Mouse (Mus musculus) thymus, postnatal 10 days (tissue): ENCODE results near the gene Grn.

Source experiments
- DNase-seq, 2 experiments: peaks; one replicate each; pipeline ENCODE4 v3.0.0; 2021; ENCODE audit warnings: low spot score in 2 of 2

Gene Grn

DNA sequence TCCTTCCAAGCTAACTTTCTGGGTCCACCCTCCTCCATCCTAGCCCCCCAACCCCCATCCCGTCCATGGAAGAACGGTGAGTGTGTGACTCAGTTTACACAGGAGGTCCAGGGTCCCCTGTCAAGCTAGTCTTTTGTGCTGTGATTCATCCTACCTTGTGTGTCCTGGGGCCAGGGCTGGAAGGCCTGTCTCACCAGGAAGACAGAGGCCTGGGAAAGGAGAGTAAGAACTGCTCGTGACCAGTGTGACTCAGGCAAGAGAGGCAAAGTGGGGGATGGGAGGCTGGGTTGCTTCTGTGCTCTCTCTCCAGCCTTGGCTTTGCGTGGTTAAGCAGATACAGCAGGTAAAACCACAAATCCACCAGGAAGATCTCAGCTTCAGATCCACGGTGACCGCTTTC lies 5.4 kb upstream of the Grn start:
- no peak for DNase-seq

DNA sequence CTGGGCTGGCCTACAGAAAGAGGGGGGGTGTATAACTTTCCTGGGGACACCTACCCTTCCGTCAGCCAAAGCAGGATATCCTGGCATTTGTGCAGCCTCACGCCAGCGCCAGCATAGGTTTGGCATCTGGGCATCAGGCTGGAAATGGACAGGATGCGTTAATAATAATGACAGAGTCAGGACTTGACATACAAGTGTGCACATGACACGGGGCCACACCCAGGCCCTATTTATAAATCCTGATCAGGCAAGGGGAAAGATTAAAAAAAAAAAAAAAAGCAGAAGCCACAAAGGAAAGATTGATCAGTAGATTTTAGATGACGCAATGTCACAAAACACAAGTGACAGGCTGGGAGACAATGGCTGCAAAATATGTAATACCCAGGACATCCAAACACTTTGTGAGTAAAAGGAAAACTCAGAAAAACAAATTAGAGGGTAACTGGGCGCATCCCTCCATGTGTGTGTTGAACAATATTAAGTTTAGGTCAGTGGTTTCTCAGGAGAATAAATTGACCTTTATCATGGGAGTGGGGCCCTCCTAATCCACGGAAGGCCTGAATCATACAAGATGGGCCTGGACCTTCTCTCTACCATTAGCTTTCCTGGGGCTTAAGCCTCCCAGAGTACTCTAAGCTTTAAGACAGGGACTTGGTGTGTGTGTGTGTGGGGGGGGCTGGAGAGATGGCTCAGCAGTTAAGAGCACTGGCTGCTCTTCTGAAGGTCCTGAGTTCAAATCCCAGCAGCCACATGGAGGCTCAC lies 4.4 kb upstream of the Grn start:
- no peak for DNase-seq

GRCm38 (mm10) chr11:102428981-102429540 lies 1.1 kb upstream of the Grn start:
- DNase-seq: no peak

DNA sequence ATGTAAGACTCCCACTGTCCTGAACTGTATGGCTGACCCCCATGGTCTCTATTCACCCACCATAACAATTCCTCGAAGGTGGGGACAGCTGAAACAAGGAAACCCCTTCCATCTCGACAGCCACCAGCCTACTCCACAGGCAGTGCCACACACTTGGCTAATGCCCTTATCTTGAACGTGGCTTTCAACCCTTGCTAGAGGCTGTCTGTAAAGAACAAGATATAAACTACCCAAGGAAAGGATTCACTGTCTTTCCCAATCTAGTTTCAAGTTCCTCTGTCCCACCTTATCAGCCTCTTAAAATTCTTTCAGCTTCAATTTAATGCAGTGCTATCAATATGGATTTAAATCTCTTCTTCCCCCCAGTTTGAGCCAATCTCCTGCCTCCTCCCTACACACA lies 564 bp upstream of the Grn start:
- no peak for DNase-seq

DNA sequence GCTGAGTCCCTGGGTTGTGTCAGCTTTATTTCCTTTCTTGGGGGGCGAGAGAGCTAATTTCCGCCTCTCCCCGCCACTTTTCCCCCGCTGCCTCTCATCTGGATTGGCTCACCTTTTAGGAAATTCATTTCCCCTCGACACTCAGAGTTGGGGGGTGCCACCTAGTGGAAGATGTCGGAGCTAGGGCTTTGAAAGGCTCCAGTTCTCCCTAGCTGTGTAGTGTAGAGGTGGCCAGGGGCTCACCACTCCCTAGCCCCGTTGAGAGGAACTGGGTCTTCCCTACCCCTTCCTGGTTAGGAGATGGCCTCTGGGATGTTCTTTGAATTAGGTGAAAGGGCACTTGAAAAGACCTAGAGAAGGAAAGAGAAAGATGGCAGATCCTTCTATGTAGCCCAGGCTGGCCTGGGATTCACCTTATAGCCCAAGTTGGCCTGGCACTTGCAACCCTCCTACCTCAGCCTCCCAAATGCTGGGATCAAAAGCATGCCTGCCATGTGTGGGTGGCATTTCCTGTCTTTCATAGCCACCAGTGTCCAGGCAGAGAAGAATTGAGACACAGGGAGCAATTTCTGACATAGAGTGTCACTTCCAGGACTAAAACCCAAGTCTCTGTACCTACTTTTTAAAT lies 1.0 kb downstream of the Grn start:
- DNase-seq: peak; percentile 58 to 82

DNA sequence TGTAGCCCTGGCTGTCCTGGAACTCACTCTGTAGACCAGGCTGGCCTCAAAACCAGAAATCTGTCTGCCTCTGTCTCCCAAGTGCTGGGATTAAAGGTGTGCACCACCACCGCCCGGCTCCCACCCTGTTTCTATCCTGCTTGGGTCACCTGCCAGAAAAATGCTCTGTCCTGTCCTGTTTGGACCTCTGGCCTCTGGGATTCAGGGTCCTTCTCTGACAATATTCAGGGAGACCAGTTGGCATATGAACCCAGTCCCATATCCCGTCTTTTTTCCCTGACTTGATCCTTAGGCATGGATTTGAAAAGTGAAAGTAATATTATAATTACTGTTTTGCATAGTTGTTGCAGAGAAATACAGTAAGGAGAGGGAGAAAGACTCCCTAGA lies 1.6 kb downstream of the Grn start:
- DNase-seq: no peak

- DNase-seq: no peak
Observed at GRCm38 (mm10) chr11:102432115-102432843, 2.2 kb downstream of the Grn start.

DNA sequence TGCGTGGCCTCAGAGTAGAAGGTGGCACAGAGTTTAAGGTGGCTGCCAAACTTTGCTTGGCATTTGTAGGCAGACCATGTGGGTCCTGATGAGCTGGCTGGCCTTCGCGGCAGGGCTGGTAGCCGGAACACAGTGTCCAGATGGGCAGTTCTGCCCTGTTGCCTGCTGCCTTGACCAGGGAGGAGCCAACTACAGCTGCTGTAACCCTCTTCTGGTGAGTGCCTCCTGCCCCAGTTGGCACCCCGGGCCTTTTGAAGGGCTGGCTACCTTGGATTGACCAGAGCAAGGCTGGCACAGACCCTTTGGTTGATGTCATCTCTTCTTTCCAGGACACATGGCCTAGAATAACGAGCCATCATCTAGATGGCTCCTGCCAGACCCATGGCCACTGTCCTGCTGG lies 2.8 kb downstream of the Grn start:
- no peak for DNase-seq

GRCm38 (mm10) chr11:102433866-102434265 lies 3.8 kb downstream of the Grn start:
- DNase-seq: no peak

DNA sequence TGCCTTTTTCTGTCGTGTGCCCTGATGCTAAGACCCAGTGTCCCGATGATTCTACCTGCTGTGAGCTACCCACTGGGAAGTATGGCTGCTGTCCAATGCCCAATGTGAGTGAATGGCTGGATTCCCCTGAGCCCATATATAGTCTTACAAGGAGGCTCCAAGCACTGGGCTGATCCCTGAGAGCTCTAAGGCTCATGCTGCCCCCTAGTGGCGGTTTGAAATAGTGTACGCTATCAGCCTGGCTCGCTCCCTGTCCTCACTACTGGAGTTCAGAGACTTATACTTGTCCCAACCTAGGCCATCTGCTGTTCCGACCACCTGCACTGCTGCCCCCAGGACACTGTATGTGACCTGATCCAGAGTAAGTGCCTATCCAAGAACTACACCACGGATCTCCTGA lies 4.3 kb downstream of the Grn start:
- peak; percentile 52 to 86 for DNase-seq

GRCm38 (mm10) chr11:102434816-102435705 lies 4.9 kb downstream of the Grn start:
- DNase-seq: no peak

DNA sequence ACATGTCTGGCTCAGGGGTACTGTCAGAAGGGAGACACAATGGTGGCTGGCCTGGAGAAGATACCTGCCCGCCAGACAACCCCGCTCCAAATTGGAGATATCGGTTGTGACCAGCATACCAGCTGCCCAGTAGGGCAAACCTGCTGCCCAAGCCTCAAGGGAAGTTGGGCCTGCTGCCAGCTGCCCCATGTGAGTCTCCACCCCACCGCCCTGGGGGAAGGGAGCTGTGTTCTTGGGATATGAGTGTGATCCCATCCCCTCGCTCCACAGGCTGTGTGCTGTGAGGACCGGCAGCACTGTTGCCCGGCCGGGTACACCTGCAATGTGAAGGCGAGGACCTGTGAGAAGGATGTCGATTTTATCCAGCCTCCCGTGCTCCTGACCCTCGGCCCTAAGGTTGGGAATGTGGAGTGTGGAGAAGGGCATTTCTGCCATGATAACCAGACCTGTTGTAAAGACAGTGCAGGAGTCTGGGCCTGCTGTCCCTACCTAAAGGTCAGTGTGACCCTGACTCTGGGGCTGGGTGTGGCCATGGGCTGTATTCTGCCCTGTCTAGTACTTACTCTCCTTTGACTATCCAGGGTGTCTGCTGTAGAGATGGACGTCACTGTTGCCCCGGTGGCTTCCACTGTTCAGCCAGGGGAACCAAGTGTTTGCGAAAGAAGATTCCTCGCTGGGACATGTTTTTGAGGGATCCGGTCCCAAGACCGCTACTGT lies 5.8 kb downstream of the Grn start:
- no peak for DNase-seq

DNA sequence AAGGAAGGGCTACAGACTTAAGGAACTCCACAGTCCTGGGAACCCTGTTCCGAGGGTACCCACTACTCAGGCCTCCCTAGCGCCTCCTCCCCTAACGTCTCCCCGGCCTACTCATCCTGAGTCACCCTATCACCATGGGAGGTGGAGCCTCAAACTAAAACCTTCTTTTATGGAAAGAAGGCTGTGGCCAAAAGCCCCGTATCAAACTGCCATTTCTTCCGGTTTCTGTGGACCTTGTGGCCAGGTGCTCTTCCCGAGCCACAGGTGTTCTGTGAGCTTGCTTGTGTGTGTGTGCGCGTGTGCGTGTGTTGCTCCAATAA lies 6.3 kb downstream of the Grn start:
- no peak for DNase-seq

GRCm38 (mm10) chr11:102437120-102438061 lies 7.3 kb downstream of the Grn start:
- no peak for DNase-seq

DNA sequence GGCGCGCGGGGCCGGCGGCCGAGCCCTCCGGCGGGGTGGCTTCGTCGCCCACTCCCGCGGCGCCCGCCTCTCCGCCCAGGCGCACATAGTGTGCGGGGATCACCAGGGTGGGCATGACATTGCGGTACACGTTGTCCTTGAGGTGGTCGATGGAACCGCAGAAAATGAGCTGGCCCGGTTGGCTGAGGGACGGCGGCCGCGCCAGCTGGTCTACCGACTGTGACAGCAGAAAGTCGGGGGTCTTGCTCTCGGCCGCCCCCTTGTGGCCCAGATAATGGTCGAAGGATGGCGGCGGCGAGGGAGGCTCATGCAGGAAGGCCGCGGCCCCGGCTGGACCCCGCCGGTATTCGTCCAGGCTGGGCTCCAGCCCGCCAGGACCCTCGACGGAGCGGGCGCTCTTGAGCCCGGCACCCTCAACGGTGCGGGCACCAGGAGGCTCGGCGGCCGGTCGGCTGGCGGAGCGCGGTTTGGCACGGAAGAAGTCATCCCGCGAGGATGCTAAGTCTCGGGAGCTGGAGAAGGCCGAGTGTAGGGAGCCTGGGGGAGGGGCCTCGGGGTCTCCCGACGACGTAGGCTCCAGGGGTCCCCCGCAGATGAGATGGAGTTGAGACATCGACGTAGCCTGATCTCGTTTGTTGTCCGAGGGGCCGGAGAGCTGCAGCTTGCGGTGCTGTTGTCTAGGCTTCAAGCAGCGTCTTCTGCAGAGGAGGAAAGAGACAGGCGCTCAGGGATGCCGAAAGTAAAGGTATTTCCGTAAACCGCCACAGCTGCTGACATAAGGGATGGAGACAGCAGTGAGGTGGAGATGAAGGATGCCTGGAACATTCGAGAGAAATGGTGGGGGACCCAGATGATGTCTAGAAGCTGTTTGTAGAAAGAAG lies 8.3 kb downstream of the Grn start:
- DNase-seq: peak in 1 of 2 experiments; percentile 74

DNA sequence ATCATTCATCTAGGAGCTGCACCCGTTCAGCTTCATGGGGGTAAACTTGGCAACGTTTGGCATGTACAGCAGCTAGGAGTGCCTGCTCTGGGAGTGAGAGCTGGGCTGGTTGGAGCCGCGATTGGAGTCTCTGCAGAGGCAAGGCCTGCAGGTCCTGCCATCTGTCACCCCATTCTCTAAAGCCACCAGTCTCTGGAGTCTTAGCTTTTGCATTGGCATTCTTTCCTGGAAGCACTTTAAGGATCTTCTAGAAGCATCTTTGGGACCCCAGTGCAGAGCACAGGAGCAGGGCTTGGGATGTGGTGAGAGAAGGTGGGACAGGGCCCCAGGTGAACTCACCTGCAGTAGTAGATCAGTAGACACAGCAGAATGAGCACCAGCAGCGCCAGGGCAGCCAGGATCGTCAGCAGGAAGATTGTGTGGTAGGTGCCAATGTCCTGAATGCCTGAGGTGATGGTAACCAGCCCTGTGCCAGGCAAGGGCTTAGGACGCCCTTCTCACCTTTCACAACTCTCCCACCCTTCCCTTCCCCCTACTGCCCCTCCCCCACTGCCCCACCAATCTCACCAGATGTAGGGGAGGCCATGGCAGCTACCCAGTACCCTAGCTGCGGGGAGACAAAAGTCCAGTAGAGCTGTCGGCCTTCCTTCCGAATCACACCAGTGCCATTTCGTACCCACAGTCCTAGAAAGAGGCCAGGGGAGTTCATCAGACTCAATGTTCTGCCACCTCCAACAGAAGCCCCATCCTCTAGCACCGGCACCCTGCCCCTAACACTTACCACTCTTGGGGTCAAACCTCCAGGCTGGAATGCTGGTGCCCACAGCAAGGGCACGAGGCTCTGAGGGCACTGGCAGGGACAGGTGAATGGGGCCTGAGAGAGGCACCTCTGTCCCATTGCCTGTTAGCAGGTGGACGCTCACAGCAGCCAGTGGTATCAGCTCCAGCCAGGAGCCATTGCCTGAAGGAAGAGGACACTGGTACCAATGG lies 9.3 kb downstream of the Grn start:
- no peak for DNase-seq

- DNase-seq: no peak
Observed at GRCm38 (mm10) chr11:102440255-102440654, 10.1 kb downstream of the Grn start.

GRCm38 (mm10) chr11:102441434-102441833 lies 11.3 kb downstream of the Grn start:
- DNase-seq: no peak
